Mouse (Mus musculus): ENCODE data around the gene B4galnt4. TPM values are rescaled to one million over a fixed set of nuclear protein-coding genes. Genes with fewer than 3 reads are reported as not detected.

The B4galnt4 gene
- total RNA-seq, 2 experiments from 2014 or later: not detected

GRCm38 (mm10) chr7:141072017-141072745 lies 11.3 kb downstream of the B4galnt4 start:
- DNase-seq: no peak

- no peak for DNase-seq
These were observed 12.9 kb downstream of the B4galnt4 start for GRCm38 (mm10) chr7:141073782-141074181.

- no peak for DNase-seq
These were observed 16.9 kb downstream of the B4galnt4 start, which contains the start of gene Pkp3 for GRCm38 (mm10) chr7:141077841-141078240. TSS of gene Pkp3 (plus strand) at chr7:141078218.

GRCm38 (mm10) chr7:141078876-141079275 lies 18.0 kb downstream of the B4galnt4 start:
- DNase-seq: no peak

- no peak for DNase-seq
These were observed 18.9 kb downstream of the B4galnt4 start for GRCm38 (mm10) chr7:141079481-141080449.

GRCm38 (mm10) chr7:141087894-141088293 lies 27.0 kb downstream of the B4galnt4 start:
- no peak for DNase-seq

GRCm38 (mm10) chr7:141088473-141088872 lies 27.6 kb downstream of the B4galnt4 start:
- no peak for DNase-seq

GRCm38 (mm10) chr7:141090228-141090627 lies 29.3 kb downstream of the B4galnt4 start:
- no peak for DNase-seq

GRCm38 (mm10) chr7:141092051-141092735 lies 31.3 kb downstream of the B4galnt4 start:
- DNase-seq: peak; percentile 81

- DNase-seq: no peak
These were observed 33.0 kb downstream of the B4galnt4 start for GRCm38 (mm10) chr7:141093950-141094349.

- DNase-seq: no peak
These were observed 33.7 kb downstream of the B4galnt4 start for GRCm38 (mm10) chr7:141094487-141095205.

GRCm38 (mm10) chr7:141096021-141096420 lies 35.1 kb downstream of the B4galnt4 start:
- DNase-seq: no peak

GRCm38 (mm10) chr7:141096649-141097056 lies 35.7 kb downstream of the B4galnt4 start:
- DNase-seq: peak; percentile 77

GRCm38 (mm10) chr7:141097177-141097576 lies 36.3 kb downstream of the B4galnt4 start:
- DNase-seq: no peak

GRCm38 (mm10) chr7:141099911-141100691 lies 39.2 kb downstream of the B4galnt4 start, which contains the start of gene Sigirr:
TSS of gene Sigirr (minus strand) at chr7:141100572.
- DNase-seq: no peak

- no peak for DNase-seq
These were observed 42.3 kb downstream of the B4galnt4 start for GRCm38 (mm10) chr7:141103161-141103560.

- no peak for DNase-seq
These were observed 55.0 kb downstream of the B4galnt4 start for GRCm38 (mm10) chr7:141115874-141116273.

- DNase-seq: no peak
These were observed 56.7 kb downstream of the B4galnt4 start, which contains the start of gene Ano9 for GRCm38 (mm10) chr7:141117636-141118035. TSS of gene Ano9 (minus strand) at chr7:141117806.

- no peak for DNase-seq
These were observed 58.6 kb downstream of the B4galnt4 start for GRCm38 (mm10) chr7:141119487-141119886.

- DNase-seq: no peak
These were observed 59.7 kb downstream of the B4galnt4 start for GRCm38 (mm10) chr7:141120605-141121004.
